Mouse (Mus musculus) MEL (cell line): Measurements from ENCODE around the gene Apbb2. TPM values are rescaled to one million over a fixed set of nuclear protein-coding genes. Genes with fewer than 3 reads are reported as not detected.

ENCODE experiments used
- DNase-seq: peaks from one replicate; pipeline ENCODE4 v3.0.0; 2011; ENCODE audit warnings: low read depth, low spot score
- H3K27ac ChIP-seq: 2 replicates; pipeline ENCODE4 v1.5.1; 2012; ENCODE audit warnings: low read depth, mild to moderate bottlenecking, control low read depth, low read length, moderate library complexity; ENCODE audit not compliant: control insufficient read depth
- H3K27me3 ChIP-seq, 2 experiments: fragments of 150-350 bp in 1 of 2; sonication (generic) in 1 of 2; 2 replicates each; pipeline ENCODE4 v1.6.1; 2012; ENCODE audit warnings: low read length in 2 of 2, mild to moderate bottlenecking in 2 of 2, improper control_type of control experiment in 1 of 2, moderate library complexity in 1 of 2; ENCODE audit not compliant: insufficient read depth in 2 of 2, control insufficient read depth in 1 of 2
- H3K36me3 ChIP-seq, 2 experiments: 2 replicates each; pipeline ENCODE4 v1.6.1; 2012 to 2014; ENCODE audit warnings: low read length in 2 of 2, improper control_type of control experiment in 1 of 2, inconsistent platforms in 1 of 2, mild to moderate bottlenecking in 1 of 2; ENCODE audit not compliant: insufficient read depth in 2 of 2, control insufficient read depth in 1 of 2
- H3K4me1 ChIP-seq, 2 experiments: fragments of 150-350 bp in 1 of 2; sonication (generic) in 1 of 2; 2 replicates each; pipeline ENCODE4 v1.6.1; 2012; ENCODE audit warnings: low read length in 2 of 2, improper control_type of control experiment in 1 of 2, mild to moderate bottlenecking in 1 of 2; ENCODE audit not compliant: insufficient read depth in 2 of 2, control insufficient read depth in 1 of 2
- H3K4me3 ChIP-seq, 2 experiments: fragments of 150-350 bp in 1 of 2; sonication (generic) in 1 of 2; 2 replicates each; pipeline ENCODE4 v1.5.1; 2012; ENCODE audit warnings: low read depth in 2 of 2, low read length in 2 of 2, mild to moderate bottlenecking in 2 of 2, moderate library complexity in 2 of 2, control low read depth in 1 of 2, improper control_type of control experiment in 1 of 2; ENCODE audit not compliant: control insufficient read depth in 1 of 2, insufficient read depth in 1 of 2
- H3K79me2 ChIP-seq: 2 replicates; pipeline ENCODE4 v1.6.1; 2012; ENCODE audit warnings: mild to moderate bottlenecking, low read length, moderate library complexity; ENCODE audit not compliant: control insufficient read depth, poor library complexity, insufficient read depth
- H3K9ac ChIP-seq: 2 replicates; pipeline ENCODE4 v1.6.1; 2012; ENCODE audit warnings: low read depth, mild to moderate bottlenecking, control low read depth, low read length, moderate library complexity; ENCODE audit not compliant: control insufficient read depth, poor library complexity, severe bottlenecking
- H3K9me3 ChIP-seq: fragments of 150-350 bp; sonication (generic); replicated peaks from 2 replicates; pipeline ENCODE4 v1.6.1; 2012; ENCODE audit warnings: mild to moderate bottlenecking, low read length, improper control_type of control experiment, moderate library complexity; ENCODE audit not compliant: insufficient read depth
- BHLHE40 ChIP-seq: IDR thresholded peaks from 2 replicates; pipeline ENCODE4 v1.6.1; 2012; ENCODE audit warnings: low read depth, mild to moderate bottlenecking, inconsistent platforms, low read length, improper control_type of control experiment, borderline replicate concordance
- CHD1 ChIP-seq: IDR thresholded peaks from 2 replicates; pipeline ENCODE4 v1.6.1; 2012; ENCODE audit warnings: low read depth, mild to moderate bottlenecking, inconsistent platforms, low read length, improper control_type of control experiment
- CTCF ChIP-seq, 3 experiments: IDR thresholded peaks in 2 of 3; conservative IDR thresholded peaks in 1 of 3; 2 replicates each; pipeline ENCODE4 v1.5.1; 2011 to 2012; ENCODE audit warnings: low read length in 3 of 3, low read depth in 2 of 3, mild to moderate bottlenecking in 2 of 3, improper control_type of control experiment in 1 of 3, inconsistent platforms in 1 of 3, mixed read lengths in 1 of 3, moderate library complexity in 1 of 3; ENCODE audit not compliant: control insufficient read depth in 1 of 3, insufficient read depth in 1 of 3, poor library complexity in 1 of 3, severe bottlenecking in 1 of 3
- ELF1 ChIP-seq: IDR thresholded peaks from 2 replicates; pipeline ENCODE4 v1.6.1; 2014; ENCODE audit warnings: low read depth, mild to moderate bottlenecking, inconsistent platforms, low read length, improper control_type of control experiment, moderate library complexity
- GATA1 ChIP-seq: IDR thresholded peaks from 2 replicates; pipeline ENCODE4 v1.6.1; 2011; ENCODE audit warnings: low read depth, low read length, improper control_type of control experiment
- HCFC1 ChIP-seq: IDR thresholded peaks from 2 replicates; pipeline ENCODE4 v1.6.1; 2012; ENCODE audit warnings: low read depth, mild to moderate bottlenecking, inconsistent platforms, low read length, improper control_type of control experiment, moderate library complexity
- JUND ChIP-seq: IDR thresholded peaks from 2 replicates; pipeline ENCODE4 v1.6.1; 2011; ENCODE audit warnings: low read depth, mild to moderate bottlenecking, improper control_type of control experiment, low read length
- KAT2A ChIP-seq: conservative IDR thresholded peaks from 2 replicates; pipeline ENCODE4 v1.6.1; 2012; ENCODE audit warnings: low read depth, low read length, improper control_type of control experiment, inconsistent platforms
- MAX ChIP-seq: IDR thresholded peaks from 2 replicates; pipeline ENCODE4 v1.6.1; 2011; ENCODE audit warnings: low read length, improper control_type of control experiment
- MAZ ChIP-seq: IDR thresholded peaks from 2 replicates; pipeline ENCODE4 v1.6.1; 2012; ENCODE audit warnings: low read depth, mild to moderate bottlenecking, inconsistent platforms, low read length, improper control_type of control experiment
- MEF2A ChIP-seq: IDR thresholded peaks from 2 replicates; pipeline ENCODE4 v1.6.1; 2014; ENCODE audit warnings: low read depth, mild to moderate bottlenecking, inconsistent platforms, low read length, improper control_type of control experiment; ENCODE audit not compliant: poor library complexity, insufficient replicate concordance, severe bottlenecking; ENCODE audit errors: extremely low read depth
- NELFE ChIP-seq: IDR thresholded peaks from 2 replicates; pipeline ENCODE4 v1.6.1; 2011; ENCODE audit warnings: low read depth, low read length, improper control_type of control experiment
- POLR2A ChIP-seq, 2 experiments: IDR thresholded peaks; 2 replicates each; pipeline ENCODE4 v1.6.1; 2011 to 2012; ENCODE audit warnings: low read length in 2 of 2, mild to moderate bottlenecking in 2 of 2, control low read depth in 1 of 2, improper control_type of control experiment in 1 of 2, low read depth in 1 of 2, moderate library complexity in 1 of 2; ENCODE audit not compliant: control insufficient read depth in 1 of 2, insufficient read depth in 1 of 2, poor library complexity in 1 of 2
- POLR2AphosphoS2 ChIP-seq: IDR thresholded peaks from 2 replicates; pipeline ENCODE4 v1.6.1; 2011; ENCODE audit warnings: low read length, improper control_type of control experiment
- POLR2AphosphoS5 ChIP-seq: IDR thresholded peaks from 2 replicates; pipeline ENCODE4 v1.6.1; 2012; ENCODE audit warnings: low read depth, borderline replicate concordance, mild to moderate bottlenecking, inconsistent platforms, low read length, moderate library complexity, mixed read lengths
- SIN3A ChIP-seq: IDR thresholded peaks from 2 replicates; pipeline ENCODE4 v1.6.1; 2012; ENCODE audit warnings: low read length, improper control_type of control experiment, inconsistent platforms
- TAL1 ChIP-seq: IDR thresholded peaks from 2 replicates; pipeline ENCODE4 v1.6.1; 2012; ENCODE audit warnings: mild to moderate bottlenecking, inconsistent platforms, low read length, moderate library complexity, mixed read lengths
- TCF12 ChIP-seq: IDR thresholded peaks from 2 replicates; pipeline ENCODE4 v1.6.1; 2014; ENCODE audit warnings: low read depth, mild to moderate bottlenecking, inconsistent platforms, low read length, improper control_type of control experiment, moderate library complexity
- ZKSCAN1 ChIP-seq: IDR thresholded peaks from 2 replicates; pipeline ENCODE4 v1.6.1; 2012; ENCODE audit warnings: low read depth, mild to moderate bottlenecking, inconsistent platforms, low read length, improper control_type of control experiment, moderate library complexity
- ZMIZ1 ChIP-seq: IDR thresholded peaks from 2 replicates; pipeline ENCODE4 v1.6.1; 2012; ENCODE audit warnings: low read depth, mild to moderate bottlenecking, inconsistent platforms, low read length, improper control_type of control experiment, moderate library complexity
- polyA plus RNA-seq, 2 experiments: library from polyadenylated mRNA; stranded (reverse) in 1 of 2; unstranded in 1 of 2; fragments of >175 nt in 1 of 2; fragments of >200 nt in 1 of 2; gene quantifications; 2 replicates each; pipeline versions ENCODE4 v1.2.1 to v1.2.4; 2012; ENCODE audit warnings: low replicate concordance in 2 of 2, low read depth in 1 of 2; ENCODE audit not compliant: insufficient read length in 2 of 2, insufficient read depth in 1 of 2, missing spikeins in 1 of 2
- total RNA-seq: library from RNA; depleted of rRNA; stranded (reverse); fragments of 300-350 nt; gene quantifications from 2 replicates; pipeline ENCODE4 v1.2.3, GENCODE M21; 2012

Apbb2 gene
- total and polyA plus RNA-seq, 3 experiments, result not detected

- no peaks in the 10 kb centered on the region for H3K9me3 ChIP-seq
- no peaks in the 10 kb centered on the region for H3K36me3 ChIP-seq
- DNase-seq, result no peak
- H3K4me3 ChIP-seq, result no peak overlapping the region
- no peak overlapping the region for H3K27ac ChIP-seq
- H3K27me3 ChIP-seq, result no peaks in the 10 kb centered on the region
- H3K79me2 ChIP-seq, result no peaks in the 10 kb centered on the region
- H3K4me1 ChIP-seq, result no peaks in the 10 kb centered on the region
- no peak for TF ChIP-seq NELFE
- TF ChIP-seq MAX, result no peak
- H3K9ac ChIP-seq, result no peak overlapping the region
Measured at GRCm38 (mm10) chr5:66540246-66540645, 78.3 kb downstream of the Apbb2 start.

- TF ChIP-seq TCF12, result no peak
- no peak for TF ChIP-seq POLR2AphosphoS5
- TF ChIP-seq POLR2AphosphoS2, result no peak
- TF ChIP-seq CHD1, result no peak
- no peak for TF ChIP-seq ZKSCAN1
- TF ChIP-seq ELF1, result no peak
- no peak for TF ChIP-seq MAX
- no peak for TF ChIP-seq CTCF (IDR thresholded peaks at IDR 0.05 in 2 of 3, conservative IDR thresholded peaks at IDR 0.05 in 1 of 3; ENCODE audit: control insufficient read depth in 1 of 3, insufficient read depth in 1 of 3, low read depth in 2 of 3, low read length in 3 of 3, poor library complexity in 1 of 3, severe bottlenecking in 1 of 3)
- TF ChIP-seq ZMIZ1, result no peak
- no peak for TF ChIP-seq TAL1
- TF ChIP-seq KAT2A, result no peak
- TF ChIP-seq HCFC1, result no peak
- no peak for TF ChIP-seq POLR2A (IDR thresholded peaks at IDR 0.05; ENCODE audit: control insufficient read depth in 1 of 2, insufficient read depth in 1 of 2, low read depth in 1 of 2, low read length in 2 of 2, poor library complexity in 1 of 2)
- no peak for TF ChIP-seq GATA1
- TF ChIP-seq MEF2A, result no peak
- no peak for TF ChIP-seq MAZ
- no peak for TF ChIP-seq BHLHE40
- no peak for TF ChIP-seq SIN3A
- no peak for TF ChIP-seq JUND
- no peaks in the 10 kb centered on the region for H3K79me2 ChIP-seq
- no peaks in the 10 kb centered on the region for H3K4me1 ChIP-seq
- no peaks in the 10 kb centered on the region for H3K27me3 ChIP-seq
- H3K4me3 ChIP-seq, result no peak overlapping the region
- no peak for DNase-seq
- H3K27ac ChIP-seq, result no peak overlapping the region
- no peak overlapping the region for H3K9ac ChIP-seq
- no peaks in the 10 kb centered on the region for H3K36me3 ChIP-seq
- no peaks in the 10 kb centered on the region for H3K9me3 ChIP-seq
Measured at GRCm38 (mm10) chr5:66537811-66538210, 80.8 kb downstream of the Apbb2 start.
